Mouse (Mus musculus) retina, postnatal 7 days (tissue): ENCODE results near the gene Gna13.

Experiments
- DNase-seq: peaks from one replicate; pipeline ENCODE4 v3.0.0-alpha.2; 2012; ENCODE audit warnings: low read depth, low spot score

The Gna13 gene

GRCm38 (mm10) chr11:109375412-109375811 lies 12.8 kb downstream of the Gna13 start:
- no peak for DNase-seq

- no peak for DNase-seq
These were observed 14.0 kb downstream of the Gna13 start for GRCm38 (mm10) chr11:109376484-109377143.

- DNase-seq, result no peak
These were observed 14.8 kb downstream of the Gna13 start for GRCm38 (mm10) chr11:109377477-109377876.

GRCm38 (mm10) chr11:109378051-109378450 lies 15.4 kb downstream of the Gna13 start:
- DNase-seq, result no peak

GRCm38 (mm10) chr11:109380662-109381061 lies 18.0 kb downstream of the Gna13 start:
- no peak for DNase-seq

GRCm38 (mm10) chr11:109385296-109385695 lies 22.7 kb downstream of the Gna13 start:
- DNase-seq, result no peak

- no peak for DNase-seq
These were observed 26.4 kb downstream of the Gna13 start for GRCm38 (mm10) chr11:109389046-109389445.

GRCm38 (mm10) chr11:109391200-109391599 lies 28.6 kb downstream of the Gna13 start:
- DNase-seq, result no peak

GRCm38 (mm10) chr11:109391760-109392159 lies 29.1 kb downstream of the Gna13 start:
- no peak for DNase-seq

- no peak for DNase-seq
These were observed 30.0 kb downstream of the Gna13 start for GRCm38 (mm10) chr11:109392601-109393000.

- DNase-seq, result no peak
These were observed 32.1 kb downstream of the Gna13 start for GRCm38 (mm10) chr11:109394758-109395157.

GRCm38 (mm10) chr11:109395291-109395690 lies 32.7 kb downstream of the Gna13 start:
- no peak for DNase-seq

- DNase-seq, result no peak
These were observed 43.8 kb downstream of the Gna13 start for GRCm38 (mm10) chr11:109406431-109406830.

GRCm38 (mm10) chr11:109410197-109410980 lies 47.8 kb downstream of the Gna13 start:
- no peak for DNase-seq

- no peak for DNase-seq
These were observed 51.0 kb downstream of the Gna13 start, which contains the start of gene 9930022D16Rik for GRCm38 (mm10) chr11:109413617-109414016. Gene 9930022D16Rik (plus strand): TSS chr11:109413917.

- DNase-seq, result no peak
These were observed 52.2 kb downstream of the Gna13 start for GRCm38 (mm10) chr11:109414802-109415201.

- no peak for DNase-seq
These were observed 54.2 kb downstream of the Gna13 start for GRCm38 (mm10) chr11:109416709-109417420.

GRCm38 (mm10) chr11:109417472-109418040 lies 54.9 kb downstream of the Gna13 start:
- no peak for DNase-seq

- no peak for DNase-seq
These were observed 56.8 kb downstream of the Gna13 start for GRCm38 (mm10) chr11:109419461-109419860.

GRCm38 (mm10) chr11:109419961-109420566 lies 57.4 kb downstream of the Gna13 start:
- no peak for DNase-seq

GRCm38 (mm10) chr11:109420567-109420962 lies 57.9 kb downstream of the Gna13 start:
- no peak for DNase-seq

- no peak for DNase-seq
These were observed 58.6 kb downstream of the Gna13 start for GRCm38 (mm10) chr11:109421205-109421604.
